Mouse (Mus musculus) ovary, postnatal 36 days (tissue): Measurements from ENCODE around the gene Camta1.

Experiments used
- DNase-seq: peaks from one replicate; pipeline ENCODE4 v3.0.0; 2022; ENCODE audit warnings: low spot score, mixed read lengths

Camta1 gene

DNA sequence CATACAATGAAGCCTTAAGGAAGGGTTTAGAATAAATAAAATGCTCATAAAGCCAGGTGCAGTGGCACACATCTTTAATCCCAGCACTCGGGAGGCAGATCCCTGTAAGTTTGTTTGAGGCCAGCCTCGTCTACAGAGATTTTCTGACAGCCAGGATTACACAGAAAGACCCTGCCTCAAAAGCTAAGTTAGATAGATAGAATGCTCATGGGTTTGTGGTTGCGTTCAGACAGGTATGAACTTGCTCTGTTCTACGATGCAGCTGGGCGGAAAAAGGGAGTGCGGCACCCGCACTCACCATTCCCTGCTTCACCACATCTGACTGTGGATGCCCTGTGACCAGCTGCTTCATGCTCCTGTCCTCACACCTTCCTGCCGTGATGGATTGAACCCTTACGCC is 882.2 kb downstream of the Camta1 start:
- no peak for DNase-seq

GRCm38 (mm10) chr4:150978156-150978910 is 883.3 kb downstream of the Camta1 start:
- no peak for DNase-seq

DNA sequence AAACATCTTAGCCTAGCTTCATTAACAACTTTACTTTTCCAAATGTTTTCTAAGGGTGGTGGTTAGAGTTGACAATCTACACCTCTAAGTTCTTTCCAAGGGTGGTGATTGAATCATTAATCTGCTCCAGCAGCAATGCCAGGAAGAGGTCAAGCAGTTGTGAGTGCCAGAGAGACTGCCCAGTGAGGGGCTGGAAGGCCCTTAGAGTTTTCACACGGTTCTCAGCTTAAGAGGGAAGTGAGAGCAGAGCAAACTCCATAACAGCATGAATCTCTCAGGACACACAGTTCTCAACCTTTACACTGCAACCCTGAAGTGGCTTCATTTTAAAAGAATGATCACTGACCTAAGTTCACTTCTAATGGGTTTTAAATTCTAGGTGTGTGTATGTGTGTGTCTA is 886.5 kb downstream of the Camta1 start:
- no peak for DNase-seq

DNA sequence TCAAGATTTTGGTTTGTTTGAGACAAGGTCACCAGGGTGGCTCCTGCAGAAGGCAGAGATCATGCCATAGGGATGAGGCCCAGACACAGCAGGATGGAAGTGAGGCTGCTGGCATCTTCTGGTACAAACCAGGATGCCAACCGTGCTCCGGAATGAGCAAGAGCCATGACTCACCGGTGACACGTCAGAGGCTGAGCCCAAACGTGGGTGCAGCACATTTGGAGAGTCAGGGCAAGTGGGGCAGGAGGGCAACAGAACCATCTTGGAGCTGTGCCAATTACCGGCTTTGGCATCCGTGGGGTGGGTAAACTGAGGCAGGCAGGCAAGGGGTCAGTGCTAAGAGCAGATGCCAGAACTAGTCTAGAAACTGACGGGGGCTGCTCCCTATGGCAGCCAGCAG is 888.4 kb downstream of the Camta1 start:
- DNase-seq = no peak

DNA sequence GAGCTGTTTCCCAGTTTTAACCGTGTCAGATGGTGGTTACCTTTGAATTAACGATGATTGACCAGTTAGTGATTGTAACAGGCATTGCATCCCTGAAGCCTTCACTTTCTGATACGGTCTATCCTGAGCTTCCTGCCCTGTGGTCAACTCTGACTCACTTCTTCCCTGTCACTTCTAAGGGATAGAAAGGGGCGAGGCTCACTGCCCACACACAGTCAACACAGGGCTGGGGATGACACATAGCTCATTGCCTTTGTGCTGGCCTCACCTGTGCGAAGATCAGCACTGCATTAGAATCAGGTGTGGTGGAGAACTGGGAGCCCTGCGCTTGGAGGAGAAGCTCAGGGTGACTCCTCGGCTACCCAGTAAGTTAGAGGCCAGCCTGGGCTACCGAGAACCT is 892.7 kb downstream of the Camta1 start:
- no peak for DNase-seq

DNA sequence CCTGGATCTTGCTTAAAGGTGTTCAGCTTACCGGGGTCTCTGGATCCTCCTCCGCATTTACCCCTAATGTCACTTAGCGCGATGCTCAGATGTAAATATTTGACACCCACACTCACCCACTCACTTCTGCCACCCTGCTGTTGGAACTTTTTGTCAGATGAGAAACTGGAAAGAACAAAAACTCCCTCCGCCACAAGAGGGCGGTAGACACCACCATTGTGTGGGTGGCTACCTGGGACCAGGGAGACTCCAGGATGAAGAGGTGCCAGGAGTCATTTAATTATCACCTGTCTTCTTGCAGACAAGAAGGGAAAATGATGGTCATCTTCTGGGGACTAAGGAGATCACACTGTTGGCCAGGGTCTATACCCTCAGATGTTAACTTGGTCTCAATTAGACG is 895.1 kb downstream of the Camta1 start:
- peak; percentile 42 for DNase-seq

GRCm38 (mm10) chr4:150965555-150965951 is 896.1 kb downstream of the Camta1 start:
- DNase-seq = no peak

GRCm38 (mm10) chr4:150964635-150965554 is 896.8 kb downstream of the Camta1 start:
- DNase-seq = peak; percentile 81

DNA sequence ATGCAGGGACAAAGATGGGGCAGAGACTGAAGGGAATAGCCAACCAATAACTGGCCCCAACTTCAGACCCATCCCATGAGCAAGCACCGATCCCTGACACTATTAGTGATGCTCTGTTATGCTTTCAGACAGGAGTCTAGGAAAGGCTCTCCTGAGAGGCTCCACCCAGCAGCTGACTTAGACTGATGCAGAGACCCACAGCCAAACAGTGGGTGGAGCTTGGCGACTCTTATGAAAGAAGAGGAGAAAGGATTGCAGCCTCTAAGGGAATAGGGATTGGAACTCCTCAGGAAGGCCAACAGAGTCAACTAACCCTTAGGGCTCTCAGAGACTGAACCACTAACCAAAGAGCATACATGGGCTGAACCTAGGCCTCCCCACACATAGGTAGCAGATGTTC is 898.0 kb downstream of the Camta1 start:
- no peak for DNase-seq

GRCm38 (mm10) chr4:150962231-150962630 is 899.4 kb downstream of the Camta1 start:
- DNase-seq = peak; percentile 20

DNA sequence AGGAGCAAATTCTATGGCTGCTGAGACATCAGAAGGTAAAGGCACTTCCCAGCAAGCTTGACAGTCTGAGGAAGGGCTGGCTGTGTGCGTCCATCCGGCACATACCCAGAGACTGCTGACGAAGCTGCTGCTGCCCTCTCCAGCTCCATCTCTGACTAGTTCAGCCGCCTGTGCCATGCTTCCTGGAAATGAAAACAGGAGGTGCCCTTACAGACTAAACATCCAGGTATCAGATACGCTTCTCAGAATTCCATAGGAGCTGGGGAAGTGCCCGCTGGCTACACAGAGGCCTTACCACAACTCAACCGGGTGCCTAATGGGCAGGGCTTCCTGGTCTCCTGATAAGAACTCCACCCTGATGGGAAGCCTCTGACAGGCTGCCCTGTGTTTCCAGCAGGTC is 903.1 kb downstream of the Camta1 start:
- no peak for DNase-seq

DNA sequence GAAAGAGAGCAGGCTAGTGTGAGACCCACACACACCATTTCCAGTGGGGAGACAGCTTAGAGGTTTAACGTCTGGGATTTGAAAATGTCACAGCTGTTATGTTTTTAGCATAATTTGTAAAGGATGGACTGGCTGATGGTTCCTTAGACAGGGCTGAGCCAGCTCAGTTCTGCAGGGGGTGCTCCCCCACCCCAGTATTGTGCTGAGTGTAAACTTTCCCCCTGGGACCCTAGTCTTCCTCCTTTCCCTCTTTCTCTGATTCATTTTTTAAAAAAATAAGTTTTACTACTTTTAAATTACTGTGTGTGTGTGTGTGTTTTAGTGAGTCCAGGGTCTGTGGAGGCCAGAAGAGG is 904.6 kb downstream of the Camta1 start:
- no peak for DNase-seq

DNA sequence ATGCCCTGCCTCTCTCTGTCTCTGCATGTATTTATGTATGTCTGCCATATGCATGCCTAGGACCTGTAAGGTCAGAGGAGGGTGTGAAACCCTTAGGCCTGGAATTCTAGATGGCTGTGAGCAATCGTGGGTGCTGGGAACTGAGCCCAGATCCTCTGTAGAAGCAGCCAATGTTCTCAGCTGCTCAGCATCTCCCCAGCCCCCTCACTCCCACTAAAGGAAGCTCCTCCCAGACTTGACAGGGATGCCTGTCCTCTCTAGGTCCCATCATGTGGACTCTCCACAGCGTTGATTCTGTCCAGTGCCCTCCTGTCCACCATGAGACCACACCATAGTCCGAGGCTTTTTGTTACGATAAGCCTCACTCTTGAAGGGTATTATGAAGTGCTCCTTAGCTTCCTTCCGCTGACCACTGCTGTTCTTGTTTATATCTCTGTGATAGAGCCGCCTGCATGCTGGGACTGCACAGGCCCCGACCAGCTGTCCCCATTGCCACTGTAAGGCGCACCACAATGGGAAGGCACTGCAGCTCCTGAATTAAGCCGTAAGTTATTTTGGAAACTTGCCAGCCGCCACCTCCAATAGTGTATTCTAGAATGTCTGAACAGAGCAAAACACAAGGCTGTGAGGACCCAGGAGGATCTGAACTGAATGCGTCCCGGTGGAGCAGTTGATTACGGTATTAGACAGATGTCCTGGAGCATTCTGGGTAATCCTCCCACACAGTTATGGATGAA is 905.1 kb downstream of the Camta1 start:
- no peak for DNase-seq

DNA sequence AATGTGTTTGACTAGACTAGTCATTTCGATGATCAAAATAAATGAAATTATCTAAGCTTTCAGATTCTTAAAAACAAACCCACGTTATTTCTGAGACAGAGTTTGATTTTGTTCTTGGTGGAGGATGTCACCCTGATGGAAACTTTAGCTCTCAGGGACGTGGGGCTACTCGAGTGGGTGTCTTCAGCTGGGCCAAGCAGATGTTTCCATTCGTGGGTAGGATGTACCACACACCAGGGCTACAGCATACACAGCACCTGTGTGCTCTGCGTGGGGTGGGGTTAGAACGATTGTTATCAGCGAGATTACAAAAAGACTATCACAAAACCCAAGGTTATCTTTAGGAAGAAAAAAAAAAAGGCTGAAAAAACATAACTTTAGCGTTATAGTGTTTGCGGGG is 910.7 kb downstream of the Camta1 start:
- DNase-seq = no peak

GRCm38 (mm10) chr4:150944707-150945106 is 917.0 kb downstream of the Camta1 start:
- DNase-seq = no peak

DNA sequence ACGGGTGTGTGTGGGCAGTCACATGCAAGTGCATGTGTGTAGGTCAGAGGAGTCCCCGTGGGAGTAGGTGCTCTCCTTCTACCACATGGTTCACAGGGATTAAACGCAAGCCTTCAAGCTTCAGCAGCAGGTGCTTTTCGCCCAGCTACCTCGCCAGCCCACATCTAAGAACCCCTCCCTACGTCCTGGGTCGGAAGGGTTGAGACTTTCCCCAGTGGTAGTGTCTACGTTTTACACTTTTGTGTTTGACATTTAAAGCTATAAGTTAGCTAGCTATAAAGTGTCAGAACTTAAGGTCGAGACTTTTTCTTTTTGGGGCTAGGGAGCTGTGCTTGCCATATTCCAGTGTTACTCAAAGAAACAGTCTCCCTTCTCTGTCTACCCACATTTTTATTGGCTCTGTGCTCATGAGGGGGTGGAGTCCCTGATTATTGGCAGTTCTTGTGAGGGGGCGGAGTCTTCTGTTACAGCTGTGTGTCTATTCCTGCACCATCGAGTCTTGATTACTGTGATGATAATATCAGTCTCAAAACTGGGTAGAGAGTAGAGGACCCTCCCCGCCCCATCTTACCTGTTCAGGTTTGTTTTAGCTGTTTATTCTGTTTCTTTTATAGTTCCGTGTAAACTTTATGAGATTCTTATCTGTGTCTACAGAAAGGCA is 921.6 kb downstream of the Camta1 start:
- no peak for DNase-seq

DNA sequence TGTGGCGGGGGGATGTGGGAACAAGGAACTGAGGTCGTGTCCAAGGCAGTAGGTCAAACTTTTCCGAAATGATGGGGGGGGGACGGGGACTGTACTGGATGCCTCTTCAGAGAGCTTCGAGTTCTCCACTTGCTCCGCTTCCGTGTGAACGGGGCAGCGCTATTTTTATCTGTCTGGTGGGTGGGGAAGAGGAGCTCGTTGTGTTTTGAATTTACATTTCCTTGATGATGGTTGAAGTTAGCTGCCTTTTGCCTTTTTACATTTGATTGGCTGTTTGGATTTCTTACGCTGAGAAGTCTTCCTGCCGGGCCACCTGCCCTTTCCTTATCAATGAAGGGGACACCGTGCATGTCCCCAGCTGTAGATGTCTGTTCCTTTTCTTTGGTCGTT is 923.6 kb downstream of the Camta1 start:
- DNase-seq = no peak

- no peak for DNase-seq
Measured at GRCm38 (mm10) chr4:150937293-150938062, 924.2 kb downstream of the Camta1 start.

DNA sequence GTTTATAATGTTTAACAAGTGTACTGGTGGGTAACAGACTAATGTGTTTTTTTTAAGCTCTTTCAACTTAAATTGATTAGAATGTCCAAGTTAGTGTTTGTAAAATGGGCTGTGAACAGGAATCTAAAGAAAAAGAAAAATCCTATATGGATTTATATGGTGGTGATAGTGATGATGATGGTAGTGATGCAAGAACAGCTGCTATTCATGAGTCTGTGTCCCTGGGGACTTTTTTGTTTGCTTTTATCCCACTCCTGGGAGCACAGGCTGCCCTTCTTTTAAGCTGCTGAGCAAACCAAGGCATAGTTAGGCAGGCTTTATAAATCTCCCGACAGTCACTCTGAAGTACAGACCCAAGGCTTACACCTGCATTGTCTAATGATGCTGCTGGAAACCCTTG is 928.2 kb downstream of the Camta1 start:
- DNase-seq = no peak

GRCm38 (mm10) chr4:150927789-150928188 is 933.9 kb downstream of the Camta1 start:
- DNase-seq = no peak

- DNase-seq = no peak
Measured at GRCm38 (mm10) chr4:150926924-150927705, 934.6 kb downstream of the Camta1 start.
